Mouse (Mus musculus): ENCODE measurements around the gene Stam. TPM values are rescaled to one million over a fixed set of nuclear protein-coding genes. Genes with fewer than 3 reads are reported as not detected.
"Not testable (repeated sequence)": the region's sequence is repeated elsewhere in the genome, so short reads cannot be mapped to it uniquely, and the experiment has no call there.

Gene Stam
- total RNA-seq, 1 experiment from 2014 or later: 30.8 TPM

GRCm38 (mm10) chr2:14167721-14168120 is 93.8 kb downstream of the Stam start:
- no peak for ATAC-seq (ENCODE audit: extremely low read depth, insufficient number of reproducible peaks, low FRiP score, poor library complexity, severe bottlenecking)

GRCm38 (mm10) chr2:14174334-14174733 is 100.4 kb downstream of the Stam start, which contains the start of gene Tmem236:
Gene Tmem236 (plus strand): TSS chr2:14174523.
- ATAC-seq (ENCODE audit: extremely low read depth, insufficient number of reproducible peaks, low FRiP score, poor library complexity, severe bottlenecking): no peak

- ATAC-seq (ENCODE audit: extremely low read depth, insufficient number of reproducible peaks, low FRiP score, poor library complexity, severe bottlenecking): no peak
These were observed 102.7 kb downstream of the Stam start for GRCm38 (mm10) chr2:14176460-14177193.

- ATAC-seq (ENCODE audit: extremely low read depth, insufficient number of reproducible peaks, low FRiP score, poor library complexity, severe bottlenecking): no peak
These were observed 110.5 kb downstream of the Stam start for GRCm38 (mm10) chr2:14184375-14184774.

GRCm38 (mm10) chr2:14190684-14191083 is 116.8 kb downstream of the Stam start:
- no peak for ATAC-seq (ENCODE audit: extremely low read depth, insufficient number of reproducible peaks, low FRiP score, poor library complexity, severe bottlenecking)

GRCm38 (mm10) chr2:14191601-14192000 is 117.7 kb downstream of the Stam start:
- ATAC-seq (ENCODE audit: extremely low read depth, insufficient number of reproducible peaks, low FRiP score, poor library complexity, severe bottlenecking): no peak

- ATAC-seq (ENCODE audit: extremely low read depth, insufficient number of reproducible peaks, low FRiP score, poor library complexity, severe bottlenecking): 0 out of 2 replicates have a peak, but pooled peaks have one; percentile 13
These were observed 118.1 kb downstream of the Stam start for GRCm38 (mm10) chr2:14192046-14192445.

GRCm38 (mm10) chr2:14198325-14198903 is 124.5 kb downstream of the Stam start:
- ATAC-seq (ENCODE audit: extremely low read depth, insufficient number of reproducible peaks, low FRiP score, poor library complexity, severe bottlenecking): not testable (repeated sequence)

Other genes with a start within 250 kb of the Stam start
- 1.7 TPM in 1 of 2 replicates, not detected in the other for gene Hacd1, start 18.0 kb upstream of the Stam start, total RNA-seq (2017)
- gene Tmem236, start 100.4 kb downstream of the Stam start, total RNA-seq (2017): 0.25 TPM in 1 of 2 replicates, not detected in the other
- gene Mrc1, start 155.3 kb downstream of the Stam start, total RNA-seq (2017): 1.1 and 2.1 TPM in 2 replicates